Mouse (Mus musculus): Measurements from ENCODE around the gene Cldn17. TPM values are rescaled to one million over a fixed set of nuclear protein-coding genes. Genes with fewer than 3 reads are reported as not detected.

Gene Cldn17
- total RNA-seq (2022) = not detected

GRCm38 (mm10) chr16:88506878-88507277, at the start of gene Cldn17:
TSS of gene Cldn17 (minus strand) at chr16:88506978.
- DNase-seq (ENCODE audit: low spot score) = no peak

- no peak for DNase-seq (ENCODE audit: low spot score)
These were observed 35.7 kb upstream of the Cldn17 start for GRCm38 (mm10) chr16:88542488-88542887.

GRCm38 (mm10) chr16:88539841-88540487, 33.2 kb upstream of the Cldn17 start:
- DNase-seq (ENCODE audit: low spot score) = no peak

GRCm38 (mm10) chr16:88511348-88511747, 4.6 kb upstream of the Cldn17 start:
- no peak for DNase-seq (ENCODE audit: low spot score)

GRCm38 (mm10) chr16:88508150-88508549, 1.4 kb upstream of the Cldn17 start:
- no peak for DNase-seq (ENCODE audit: low spot score)

- DNase-seq (ENCODE audit: low spot score) = no peak
These were observed 440 bp downstream of the Cldn17 start for GRCm38 (mm10) chr16:88506338-88506737.

GRCm38 (mm10) chr16:88488096-88488495, 18.7 kb downstream of the Cldn17 start:
- no peak for DNase-seq (ENCODE audit: low spot score)

GRCm38 (mm10) chr16:88480011-88480774, 26.6 kb downstream of the Cldn17 start:
- DNase-seq (ENCODE audit: low spot score) = no peak

- DNase-seq (ENCODE audit: low spot score) = no peak
These were observed 43.5 kb downstream of the Cldn17 start for GRCm38 (mm10) chr16:88463235-88463634.

Other genes starting within 250 kb of the Cldn17 start
- under 1 TPM in 1 of 4 experiments, not detected in 3; 0.09 TPM for gene Grik1, start 216.7 kb downstream of the Cldn17 start, total RNA-seq (2022)
- gene Cldn8, start 56.2 kb upstream of the Cldn17 start, total RNA-seq (2022) = not detected
- gene Krtap24-1, start 105.3 kb upstream of the Cldn17 start, total RNA-seq (2022) = not detected
- not detected for gene 2310079G19Rik, start 120.7 kb upstream of the Cldn17 start, total RNA-seq (2022)
- not detected for gene Krtap26-1, start 140.8 kb upstream of the Cldn17 start, total RNA-seq (2022)
- gene Krtap27-1, start 164.7 kb upstream of the Cldn17 start, total RNA-seq (2022) = not detected
- gene 2310061N02Rik, start 201.0 kb upstream of the Cldn17 start, total RNA-seq (2022) = not detected
- not detected for gene Krtap13-1, start 221.9 kb upstream of the Cldn17 start, total RNA-seq (2022)
- not detected for gene Krtap13, start 244.7 kb upstream of the Cldn17 start, total RNA-seq (2022)

Data from heart, adult 8-10 months (tissue).